Mouse (Mus musculus) liver, postnatal 0 days (tissue): ENCODE measurements around the gene Lrfn4. TPM values are rescaled to one million over a fixed set of nuclear protein-coding genes. Genes with fewer than 3 reads are reported as not detected.
A peak's percentile ranks its signal among the peaks of the same experiment; 100 is the strongest.

Experiments
- ATAC-seq: fragments of 200-750 bp; cut with Nextera tagmentation; 2 replicates; pipeline ENCODE4 v1.8.0; 2017; ENCODE audit warnings: mild to moderate bottlenecking, moderate library complexity
- DNase-seq: peaks from one replicate; pipeline ENCODE4 v3.0.0-alpha.2; 2016
- H3K27ac ChIP-seq: fragments of 300-500 bp; sonication (generic); 2 replicates; pipeline ENCODE4 v1.5.1; 2014; ENCODE audit warnings: antibody characterized with exemption, moderate library complexity, mild to moderate bottlenecking, low read depth
- H3K27me3 ChIP-seq: fragments of 300-500 bp; sonication (generic); 2 replicates; pipeline ENCODE4 v1.6.1; 2014; ENCODE audit warnings: low read length, control low read depth, mixed read lengths; ENCODE audit not compliant: insufficient read depth
- H3K36me3 ChIP-seq: fragments of 300-500 bp; sonication (generic); replicated peaks from 2 replicates; pipeline ENCODE4 v1.6.1; 2014; ENCODE audit warnings: mild to moderate bottlenecking, control low read depth, low read length, moderate library complexity, mixed read lengths; ENCODE audit not compliant: insufficient read depth
- H3K4me1 ChIP-seq: fragments of 300-500 bp; sonication (generic); 2 replicates; pipeline ENCODE4 v1.6.1; 2014; ENCODE audit warnings: antibody characterized with exemption, mild to moderate bottlenecking, control low read depth; ENCODE audit not compliant: insufficient read depth
- H3K4me2 ChIP-seq: fragments of 300-500 bp; sonication (generic); 2 replicates; pipeline ENCODE4 v1.6.1; 2014; ENCODE audit warnings: low read depth, mild to moderate bottlenecking, low read length, moderate library complexity, mixed read lengths
- H3K4me3 ChIP-seq: fragments of 300-500 bp; sonication (generic); 2 replicates; pipeline ENCODE4 v1.5.1; 2014; ENCODE audit warnings: low read depth, low read length
- H3K9ac ChIP-seq: fragments of 300-500 bp; sonication (generic); replicated peaks from 2 replicates; pipeline ENCODE4 v1.6.1; 2014; ENCODE audit warnings: mild to moderate bottlenecking, moderate library complexity
- H3K9me3 ChIP-seq: fragments of 300-500 bp; sonication (generic); 2 replicates; pipeline ENCODE4 v1.6.1; 2016; ENCODE audit warnings: mild to moderate bottlenecking, control low read depth, low read length, mixed read lengths
- CTCF ChIP-seq: sonication (generic); IDR thresholded peaks from 2 replicates; pipeline ENCODE4 v1.5.1; 2016; ENCODE audit warnings: antibody characterized with exemption, low read depth
- EP300 ChIP-seq: IDR thresholded peaks from 2 replicates; pipeline ENCODE4 v1.6.1; 2016; ENCODE audit warnings: antibody characterized with exemption, low read depth, mild to moderate bottlenecking
- WGBS: fragments of 180-500 bp; shearing (Covaris S2); extraction: QIAGEN DNeasy Blood & Tissue Kit; methylation state at CpG from one replicate; pipeline ENCODE4 v1.1.7; 2014; ENCODE audit not compliant: insufficient replicate concordance; 5-methylcytosine and 5-hydroxymethylcytosine counted together
- microRNA-seq: library from miRNA; unstranded; fragments of <30 nt; microRNA quantifications from one replicate; pipeline ENCODE4, GENCODE M21; 2016
- polyA plus RNA-seq: library from polyadenylated mRNA; unstranded; fragments of >200 nt; fragmentation: Nextera tagmentation; extraction: Ambion mirVana; gene quantifications from 2 replicates; pipeline ENCODE4 v1.2.1, GENCODE M21; 2015

Gene Lrfn4
- polyA plus RNA-seq, 1 experiment from 2014 or later, result 0.15 TPM

DNA sequence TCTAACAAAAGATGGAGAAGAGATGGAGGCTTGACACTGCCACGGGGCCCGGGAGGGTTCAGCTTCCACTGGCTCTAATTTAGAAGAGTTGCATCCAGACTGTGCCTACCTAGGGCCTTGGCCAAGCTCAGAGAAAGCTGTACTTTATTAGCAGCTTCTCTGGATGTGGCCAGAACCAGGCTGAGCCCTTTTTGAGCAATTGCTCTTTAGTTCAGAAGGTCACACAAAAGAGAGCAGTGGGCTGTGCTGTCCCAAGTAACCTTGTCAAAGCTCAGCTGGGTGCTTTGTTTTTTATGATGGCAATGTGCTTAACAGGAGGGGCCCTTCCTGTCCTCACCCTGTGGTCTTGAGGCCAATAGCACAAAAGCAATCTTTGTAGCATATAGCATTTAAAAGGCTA, 47.8 kb downstream of the Lrfn4 start:
- TF ChIP-seq CTCF (no peak), EP300 (no peak)
- Histone ChIP-seq H3K27me3 (no peaks in the 10 kb centered on the region), H3K9me3 (no peaks in the 10 kb centered on the region), H3K27ac (peak overlapping the region; percentile 98), H3K4me3 (no peak overlapping the region), H3K9ac (0 out of 2 replicates have a peak overlapping the region, but pooled peaks have one; percentile 22), H3K36me3 (no peaks in the 10 kb centered on the region), H3K4me1 (peaks cover 64% of the 10 kb centered on the region), H3K4me2 (no peak overlapping the region)
- no peak for DNase-seq
- ATAC-seq, result no peak
- WGBS, result 37% methylated on average over 2 of the region's 2 CpGs

DNA sequence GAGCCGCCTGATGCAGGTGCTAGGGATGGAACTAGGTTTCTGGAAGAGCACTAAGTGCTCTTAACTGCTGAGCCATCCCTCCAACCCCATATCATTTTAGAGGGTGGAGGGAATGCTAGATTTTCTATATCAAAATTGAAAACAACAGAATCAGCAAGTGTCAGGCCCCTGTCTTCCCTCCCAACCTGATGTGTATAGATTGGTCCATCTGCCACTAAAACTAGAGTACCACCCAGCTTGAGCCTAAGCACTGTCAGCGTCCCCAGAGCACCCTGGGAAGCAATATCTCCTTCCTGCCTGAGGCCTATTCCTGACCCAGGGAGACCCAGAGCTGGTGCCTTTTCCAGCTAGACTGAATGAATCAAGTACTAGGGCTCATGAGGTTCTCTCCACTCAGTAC, 48.6 kb downstream of the Lrfn4 start:
- Histone ChIP-seq H3K27ac (peak overlapping the region; percentile 98), H3K4me2 (no peak overlapping the region), H3K36me3 (no peaks in the 10 kb centered on the region), H3K4me3 (no peak overlapping the region), H3K4me1 (peaks cover 62% of the 10 kb centered on the region), H3K9me3 (no peaks in the 10 kb centered on the region), H3K9ac (0 out of 2 replicates have a peak overlapping the region, but pooled peaks have one; percentile 22), H3K27me3 (no peaks in the 10 kb centered on the region)
- DNase-seq (no peak), ATAC-seq (no peak)
- no peak for TF ChIP-seq CTCF
- peak; percentile 15; the same call in 1 of the 2 replicates for TF ChIP-seq EP300
- 70% methylated on average over 2 of the region's 2 CpGs for WGBS

DNA sequence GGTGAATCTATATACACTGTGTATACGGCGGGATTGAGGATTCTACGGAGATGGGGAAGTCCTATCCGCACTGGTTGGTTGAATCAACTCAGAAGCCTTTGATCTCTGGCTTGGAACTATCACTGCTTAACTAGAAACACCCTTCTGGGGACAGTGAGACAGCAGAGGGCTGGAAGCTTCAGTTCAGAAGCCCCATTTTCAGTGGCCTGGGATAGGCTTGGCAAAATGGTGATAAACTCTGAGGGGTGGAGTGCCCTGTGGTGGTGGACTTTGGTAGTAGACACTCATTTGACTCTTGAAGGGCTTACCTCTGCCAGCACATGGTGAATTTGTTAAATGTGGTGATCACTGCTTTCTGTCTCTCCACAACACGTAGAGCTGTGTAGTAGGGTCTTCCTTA, 49.8 kb downstream of the Lrfn4 start:
- H3K4me2 ChIP-seq, result no peak overlapping the region
- no peaks in the 10 kb centered on the region for H3K27me3 ChIP-seq
- H3K27ac ChIP-seq, result peak overlapping the region; percentile 98; the same call in 1 of the 2 replicates
- peaks cover 62% of the 10 kb centered on the region for H3K4me1 ChIP-seq
- H3K4me3 ChIP-seq, result no peak overlapping the region
- no peaks in the 10 kb centered on the region for H3K36me3 ChIP-seq
- ATAC-seq (no peak), DNase-seq (no peak)
- TF ChIP-seq EP300 (no peak), CTCF (peak; percentile 26; the same call in 1 of the 2 replicates)
- no peaks in the 10 kb centered on the region for H3K9me3 ChIP-seq
- no peak overlapping the region for H3K9ac ChIP-seq
- WGBS, result 92% methylated on average over 5 of the region's 5 CpGs

Small RNAs within 50 kb of the gene (microRNA-seq; reads per million reads assigned to microRNA genes)
- not detected for gene Mir6986

Other genes with a start within 250 kb of the Lrfn4 start
- gene Kdm2a, start 217.4 kb downstream of the Lrfn4 start, polyA plus RNA-seq, result 7.8 and 8.5 TPM in 2 replicates
- 14.8 and 19.0 TPM in 2 replicates for gene Rhod, start 176.2 kb downstream of the Lrfn4 start, polyA plus RNA-seq
- 0.15 and 0.19 TPM in 2 replicates for gene Syt12, start 138.2 kb downstream of the Lrfn4 start, polyA plus RNA-seq
- gene 2010003K11Rik, start 117.1 kb downstream of the Lrfn4 start, polyA plus RNA-seq, result 5.8 and 7.6 TPM in 2 replicates
- gene Pcx, start 105.2 kb downstream of the Lrfn4 start, polyA plus RNA-seq, result 220 and 283 TPM in 2 replicates
- gene Rce1, start 10.0 kb upstream of the Lrfn4 start, polyA plus RNA-seq, result 16.6 and 17.3 TPM in 2 replicates
- gene Gm960, start 83.0 kb upstream of the Lrfn4 start, polyA plus RNA-seq, result 0.21 and 0.33 TPM in 2 replicates
- 0.59 and 0.72 TPM in 2 replicates for gene Sptbn2, start 95.5 kb upstream of the Lrfn4 start, polyA plus RNA-seq
- 14.1 TPM in 2 replicates for gene Rbm4b, start 140.8 kb upstream of the Lrfn4 start, polyA plus RNA-seq
- 15.2 and 17.3 TPM in 2 replicates for gene Rbm4, start 178.2 kb upstream of the Lrfn4 start, polyA plus RNA-seq
- gene Gm21992, start 195.9 kb upstream of the Lrfn4 start, polyA plus RNA-seq, result 8.2 and 13.1 TPM in 2 replicates
- 14.6 and 16.4 TPM in 2 replicates for gene Rbm14, start 196.0 kb upstream of the Lrfn4 start, polyA plus RNA-seq
- gene Ccs, start 223.7 kb upstream of the Lrfn4 start, polyA plus RNA-seq, result 144 and 154 TPM in 2 replicates
- not detected in 2 replicates for gene Ccdc87, start 223.7 kb upstream of the Lrfn4 start, polyA plus RNA-seq
- 49.4 and 54.4 TPM in 2 replicates for gene Ctsf, start 239.5 kb upstream of the Lrfn4 start, polyA plus RNA-seq